ENCODE assay signal across 30 mouse cellular contexts in the genomic region with DNA sequence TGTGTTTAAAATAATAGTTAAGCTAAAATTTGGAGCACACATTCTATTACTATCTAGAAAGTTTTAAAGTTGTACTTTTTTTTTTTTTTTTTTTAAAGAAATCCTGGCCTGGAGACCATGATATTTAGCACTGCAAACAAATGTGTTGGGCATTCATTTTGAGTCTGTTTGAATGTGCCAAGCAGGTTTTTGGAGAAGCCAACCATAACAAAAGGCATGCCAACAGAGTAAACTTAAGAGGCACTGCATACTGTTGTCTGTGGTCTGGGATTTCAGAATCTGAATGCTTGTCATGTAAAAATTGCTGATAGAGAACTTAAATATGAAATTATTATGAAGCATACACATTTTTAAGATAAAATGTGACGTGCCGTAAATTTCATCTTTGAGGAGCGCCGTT. TPM values are rescaled to one million over a fixed set of nuclear protein-coding genes. Genes with fewer than 3 reads are reported as not detected.
DNase-seq lines count a peak whose midpoint lies in the region; ATAC-seq and TF ChIP-seq lines count a peak whose summit lies in the region.
"Had no signal": no experiment of that assay in that cellular context is flagged by ENCODE, and none has a peak within 500 bp of the region (broad histone marks: within the 10 kb centered on the region; RNA-seq: fewer than 3 reads in every experiment).

No protein-coding gene starts in this region.

- TF ChIP-seq POLR2A in liver, adult 2 months (IDR thresholded peaks at IDR 0.05; ENCODE audit: extremely low read depth, insufficient read depth, low read length) = no peak

- no peaks in the 10 kb centered on the region for H3K36me3 ChIP-seq in forebrain, postnatal 0 days (ENCODE audit: insufficient read depth)
- no peaks in the 10 kb centered on the region for H3K36me3 ChIP-seq in forebrain, embryonic 10.5 days (replicated peaks)
- H3K36me3 ChIP-seq in liver, adult 2 months (ENCODE audit: control insufficient read depth, insufficient read depth, low read length) = peaks cover 11% of the 10 kb centered on the region
- no peaks in the 10 kb centered on the region; the same call in 1 of the 2 replicates for H3K36me3 ChIP-seq in liver, embryonic 12.5 days
- H3K36me3 ChIP-seq: embryonic facial prominence, embryonic 12.5 days; embryonic facial prominence, embryonic 15.5 days had no signal

- H3K27me3 ChIP-seq in forebrain, postnatal 0 days (ENCODE audit: insufficient read depth, low read length) = no peaks in the 10 kb centered on the region
- H3K27me3 ChIP-seq in forebrain, embryonic 10.5 days (ENCODE audit: poor library complexity, severe bottlenecking) = no peaks in the 10 kb centered on the region
- no peaks in the 10 kb centered on the region for H3K27me3 ChIP-seq in liver, adult 2 months (ENCODE audit: control insufficient read depth, insufficient read depth, low read length)
- no peaks in the 10 kb centered on the region for H3K27me3 ChIP-seq in liver, embryonic 12.5 days (replicated peaks)
- H3K27me3 ChIP-seq: CH12.LX; embryonic facial prominence, embryonic 12.5 days; embryonic facial prominence, embryonic 15.5 days; forebrain, embryonic 13.5 days; heart, embryonic 13.5 days had no signal

- H3K9me3 ChIP-seq in forebrain, postnatal 0 days (ENCODE audit: low read length) = no peaks in the 10 kb centered on the region
- no peaks in the 10 kb centered on the region for H3K9me3 ChIP-seq in forebrain, embryonic 10.5 days
- H3K9me3 ChIP-seq in liver, embryonic 12.5 days (replicated peaks) = no peaks in the 10 kb centered on the region
- H3K9me3 ChIP-seq: embryonic facial prominence, embryonic 12.5 days; embryonic facial prominence, embryonic 15.5 days; forebrain, embryonic 13.5 days; G1E; heart, embryonic 10.5 days; heart, embryonic 13.5 days had no signal

- ATAC-seq in forebrain, postnatal 0 days = no peak
- no peak for ATAC-seq in liver, embryonic 12.5 days
- ATAC-seq: forebrain, embryonic 13.5 days; forebrain, embryonic 16.5 days; hindbrain, postnatal 0 days; inflammation-experienced regulatory T-cells, adult 6 months; intestine, embryonic 16.5 days had no signal

- no peaks in the 10 kb centered on the region for H3K4me1 ChIP-seq in forebrain, postnatal 0 days (ENCODE audit: insufficient read depth)
- peaks cover 8% of the 10 kb centered on the region for H3K4me1 ChIP-seq in forebrain, embryonic 10.5 days
- peaks cover 25% of the 10 kb centered on the region for H3K4me1 ChIP-seq in liver, adult 2 months (ENCODE audit: control insufficient read depth, insufficient read depth, low read length)
- H3K4me1 ChIP-seq in liver, embryonic 12.5 days = peaks cover 16% of the 10 kb centered on the region; the same call in 1 of the 2 replicates
- H3K4me1 ChIP-seq: embryonic facial prominence, embryonic 15.5 days; forebrain, embryonic 13.5 days had no signal

- no peak overlapping the region for H3K9ac ChIP-seq in forebrain, postnatal 0 days
- H3K9ac ChIP-seq in liver, adult 2 months (ENCODE audit: low read depth, low read length) = no peak overlapping the region
- no peak overlapping the region for H3K9ac ChIP-seq in liver, embryonic 12.5 days
- H3K9ac ChIP-seq: embryonic facial prominence, embryonic 12.5 days; embryonic facial prominence, embryonic 15.5 days; forebrain, embryonic 13.5 days; heart, embryonic 13.5 days; hindbrain, embryonic 14.5 days had no signal

- no peak overlapping the region for H3K4me3 ChIP-seq in forebrain, postnatal 0 days (ENCODE audit: low read depth, low read length)
- no peak overlapping the region for H3K4me3 ChIP-seq in forebrain, embryonic 10.5 days
- H3K4me3 ChIP-seq in liver, adult 2 months (ENCODE audit: insufficient read depth, low read depth, low read length) = no peak overlapping the region
- H3K4me3 ChIP-seq in liver, embryonic 12.5 days = no peak overlapping the region
- H3K4me3 ChIP-seq: embryonic facial prominence, embryonic 12.5 days; embryonic facial prominence, embryonic 15.5 days; forebrain, embryonic 13.5 days; heart, adult 2 months; heart, embryonic 10.5 days; heart, embryonic 13.5 days had no signal

- DNase-seq in forebrain, postnatal 0 days = peak; percentile 45
- DNase-seq in forebrain, embryonic 10.5 days (ENCODE audit: extremely low spot score, low spot score) = no peak
- peak; percentile 82 for DNase-seq in liver, adult 2 months (ENCODE audit: extremely low read depth, low read depth, low spot score)
- DNase-seq in fat pad, adult 2 months (ENCODE audit: extremely low read depth, low read depth, low spot score) = peak; percentile 23
- DNase-seq in layer of hippocampus, postnatal 36 days = no peak
- DNase-seq: adrenal gland, adult 8-10 months; adrenal gland, postnatal 25 days; B cell, adult 2 months; cerebellum, adult 11 months; cerebellum, adult 2 months; cerebellum, adult 9-11 months; cerebellum, postnatal 25 days; gastrocnemius, postnatal 10 days; gastrocnemius, postnatal 36 days; heart, adult 2 months; heart, postnatal 14 days; heart, postnatal 4 days had no signal

- TF ChIP-seq CTCF in forebrain, postnatal 0 days (IDR thresholded peaks at IDR 0.05; ENCODE audit: low read depth) = no peak
- TF ChIP-seq CTCF in liver, adult 2 months (IDR thresholded peaks at IDR 0.05; ENCODE audit: low read depth, low read length) = no peak

- H3K79me2 ChIP-seq in liver, adult 2 months (ENCODE audit: control insufficient read depth, insufficient read depth, low read length) = peaks cover 21% of the 10 kb centered on the region; the same call in 1 of the 2 replicates

- H3K27ac ChIP-seq in forebrain, postnatal 0 days (ENCODE audit: low read depth, low read length) = no peak overlapping the region
- H3K27ac ChIP-seq in forebrain, embryonic 10.5 days = no peak overlapping the region
- 0 out of 2 replicates have a peak overlapping the region, but pooled peaks have one; percentile 37 for H3K27ac ChIP-seq in liver, adult 2 months (replicated peaks; ENCODE audit: insufficient read depth, low read depth, low read length)
- no peak overlapping the region for H3K27ac ChIP-seq in liver, embryonic 12.5 days
- H3K27ac ChIP-seq: embryonic facial prominence, embryonic 12.5 days; embryonic facial prominence, embryonic 15.5 days; forebrain, embryonic 13.5 days; heart, adult 2 months; heart, embryonic 10.5 days; heart, embryonic 13.5 days; hindbrain, embryonic 14.5 days; hindbrain, postnatal 0 days had no signal

- H3K4me2 ChIP-seq in forebrain, postnatal 0 days (ENCODE audit: low read depth) = no peak overlapping the region
- H3K4me2 ChIP-seq in liver, embryonic 12.5 days = no peak overlapping the region
- H3K4me2 ChIP-seq: embryonic facial prominence, embryonic 12.5 days; embryonic facial prominence, embryonic 15.5 days; forebrain, embryonic 13.5 days; heart, embryonic 13.5 days; hindbrain, embryonic 14.5 days had no signal

- WGBS in forebrain, postnatal 0 days = 70% methylated on average over 4 of the region's 4 CpGs
- 97% methylated on average over 4 of the region's 4 CpGs for WGBS in forebrain, embryonic 10.5 days
- 92% methylated on average over 4 of the region's 4 CpGs for WGBS in liver, adult 2 months
- WGBS in liver, embryonic 12.5 days (ENCODE audit: insufficient replicate concordance) = 83% methylated on average over 4 of the region's 4 CpGs

RNA-seq across cellular contexts. Expression of a gene that starts 27.6 kb away (rescaled TPM):
- 2.9 and 4.5 TPM in 2 replicates for total RNA-seq in forebrain, postnatal 0 days (2014; rRNA removed)
- 10.7 and 11.3 TPM in 2 replicates for polyA plus RNA-seq in forebrain, postnatal 0 days (2015; fragmentation: Nextera tagmentation; extraction: Ambion mirVana)
- 58.2 and 60.0 TPM in 2 replicates for polyA plus RNA-seq in forebrain, embryonic 10.5 days (2016; fragmentation: Nextera tagmentation; extraction: Ambion mirVana)
- total RNA-seq in liver, adult 2 months (2014; rRNA removed) = 1.4 and 2.6 TPM in 2 replicates
- 0.19 and 0.26 TPM in 2 replicates for polyA plus RNA-seq in liver, adult 2 months (2012; rRNA removed)
- polyA plus RNA-seq in liver, embryonic 12.5 days (2016; fragmentation: Nextera tagmentation; extraction: Ambion mirVana) = 29.7 and 30.0 TPM in 2 replicates
- 1 to 10 TPM; 4.4 to 6.0 TPM for total RNA-seq in layer of hippocampus, postnatal 36 days (2021)

RNA-seq across cellular contexts. Expression of a gene that starts 28.0 kb away (rescaled TPM):
- total RNA-seq in forebrain, postnatal 0 days (2014; rRNA removed) = 52.5 and 73.5 TPM in 2 replicates
- 52.8 and 64.6 TPM in 2 replicates for polyA plus RNA-seq in forebrain, postnatal 0 days (2015; fragmentation: Nextera tagmentation; extraction: Ambion mirVana)
- 81.5 and 83.5 TPM in 2 replicates for polyA plus RNA-seq in forebrain, embryonic 10.5 days (2016; fragmentation: Nextera tagmentation; extraction: Ambion mirVana)
- 219 and 229 TPM in 2 replicates for total RNA-seq in liver, adult 2 months (2014; rRNA removed)
- polyA plus RNA-seq in liver, adult 2 months (2012; rRNA removed) = 158 and 175 TPM in 2 replicates
- 60.2 and 64.7 TPM in 2 replicates for polyA plus RNA-seq in liver, embryonic 12.5 days (2016; fragmentation: Nextera tagmentation; extraction: Ambion mirVana)
- total RNA-seq in layer of hippocampus, postnatal 36 days (2021) = 10 to 100 TPM; 58.6 to 62.7 TPM

Comparison
In these comparisons a context has a peak if more than half of its experiments do, and no peak if none do; other contexts are left out.
1. DNase-seq: peak in forebrain, postnatal 0 days (single experiment), liver, adult 2 months (single experiment) and fat pad, adult 2 months (single experiment); none in forebrain, embryonic 10.5 days (single experiment) and layer of hippocampus, postnatal 36 days (0 of 2).